Mouse (Mus musculus): ENCODE data around the gene Gtdc1.

Gtdc1 gene

GRCm38 (mm10) chr2:44927482-44927811, at the start of gene Gtdc1:
TSS of gene Gtdc1 (minus strand) at chr2:44927657.
- no peak for DNase-seq (ENCODE audit: low spot score)

- no peak for DNase-seq (ENCODE audit: low spot score)
Observed at GRCm38 (mm10) chr2:44977051-44977450, 49.6 kb upstream of the Gtdc1 start.

- DNase-seq (ENCODE audit: low spot score): no peak
Observed at GRCm38 (mm10) chr2:44976484-44976883, 49.0 kb upstream of the Gtdc1 start.

- DNase-seq (ENCODE audit: low spot score): peak; percentile 42
Observed at GRCm38 (mm10) chr2:44973828-44974227, 46.4 kb upstream of the Gtdc1 start.

GRCm38 (mm10) chr2:44970087-44970646, 42.7 kb upstream of the Gtdc1 start:
- DNase-seq (ENCODE audit: low spot score): peak; percentile 42

- DNase-seq (ENCODE audit: low spot score): no peak
Observed at GRCm38 (mm10) chr2:44969640-44970039, 42.2 kb upstream of the Gtdc1 start.

- peak; percentile 68 for DNase-seq (ENCODE audit: low spot score)
Observed at GRCm38 (mm10) chr2:44969226-44969625, 41.8 kb upstream of the Gtdc1 start.

- DNase-seq (ENCODE audit: low spot score): no peak
Observed at GRCm38 (mm10) chr2:44965834-44966555, 38.5 kb upstream of the Gtdc1 start.

- DNase-seq (ENCODE audit: low spot score): no peak
Observed at GRCm38 (mm10) chr2:44962620-44963019, 35.2 kb upstream of the Gtdc1 start.

- no peak for DNase-seq (ENCODE audit: low spot score)
Observed at GRCm38 (mm10) chr2:44961192-44961591, 33.7 kb upstream of the Gtdc1 start.

GRCm38 (mm10) chr2:44960561-44960960, 33.1 kb upstream of the Gtdc1 start:
- DNase-seq (ENCODE audit: low spot score): no peak

- no peak for DNase-seq (ENCODE audit: low spot score)
Observed at GRCm38 (mm10) chr2:44957329-44957797, 29.9 kb upstream of the Gtdc1 start.

GRCm38 (mm10) chr2:44956232-44956631, 28.8 kb upstream of the Gtdc1 start:
- DNase-seq (ENCODE audit: low spot score): no peak

- DNase-seq (ENCODE audit: low spot score): no peak
Observed at GRCm38 (mm10) chr2:44955506-44955905, 28.0 kb upstream of the Gtdc1 start.

- DNase-seq (ENCODE audit: low spot score): no peak
Observed at GRCm38 (mm10) chr2:44954180-44954579, 26.7 kb upstream of the Gtdc1 start.

GRCm38 (mm10) chr2:44952830-44953422, 25.5 kb upstream of the Gtdc1 start:
- DNase-seq (ENCODE audit: low spot score): peak; percentile 45

GRCm38 (mm10) chr2:44951651-44952213, 24.3 kb upstream of the Gtdc1 start:
- DNase-seq (ENCODE audit: low spot score): no peak

GRCm38 (mm10) chr2:44944689-44945088, 17.2 kb upstream of the Gtdc1 start:
- no peak for DNase-seq (ENCODE audit: low spot score)

- no peak for DNase-seq (ENCODE audit: low spot score)
Observed at GRCm38 (mm10) chr2:44930951-44931350, 3.5 kb upstream of the Gtdc1 start.

- DNase-seq (ENCODE audit: low spot score): no peak
Observed at GRCm38 (mm10) chr2:44928631-44929030, 1.2 kb upstream of the Gtdc1 start.

- peak; percentile 83 for DNase-seq (ENCODE audit: low spot score)
Observed at GRCm38 (mm10) chr2:44926683-44927481, 575 bp downstream of the Gtdc1 start.

GRCm38 (mm10) chr2:44926167-44926682, 1.2 kb downstream of the Gtdc1 start:
- DNase-seq (ENCODE audit: low spot score): peak; percentile 49
